12 mouse cellular contexts compared by ENCODE assay signal in the genomic region with DNA sequence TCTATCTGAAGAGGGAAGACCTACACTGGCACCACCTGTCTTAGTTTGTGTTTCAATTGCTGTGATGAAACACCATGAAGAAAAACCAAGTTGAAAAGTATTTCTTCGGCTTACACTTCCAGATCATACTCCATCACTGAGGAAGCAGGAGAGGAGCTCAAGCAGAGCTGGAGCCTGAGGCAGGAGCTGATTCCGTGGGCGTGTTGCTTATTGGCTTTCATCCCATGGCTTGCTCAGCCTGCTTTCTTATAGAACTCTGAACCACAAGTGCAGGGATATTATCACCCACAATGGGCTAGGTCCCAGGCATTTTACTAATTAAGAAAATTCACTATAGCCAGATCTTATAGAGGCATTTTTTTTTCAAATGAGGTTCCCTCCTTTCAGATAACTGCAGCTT.
"Had no signal": no experiment of that assay in that cellular context is flagged by ENCODE, and none has a peak within 500 bp of the region (broad histone marks: within the 10 kb centered on the region; RNA-seq: fewer than 3 reads in every experiment).

No protein-coding gene starts in this region.

- DNase-seq: kidney, adult 11 months; kidney, adult 8-10 months; kidney, postnatal 10 days; kidney, postnatal 36 days; liver; liver, embryonic 13.5 days; lung, adult 2 months; lung, postnatal 14 days; right cerebral cortex, postnatal 14 days; thymus, adult 2 months; thymus, postnatal 14 days; thymus, postnatal 4 days had no signal
